Mouse (Mus musculus) retina, postnatal 7 days (tissue): ENCODE results near the gene Grhl1.
A peak's percentile ranks its signal among the peaks of the same experiment; 100 is the strongest.

Experiments
- DNase-seq: peaks from one replicate; pipeline ENCODE4 v3.0.0-alpha.2; 2012; ENCODE audit warnings: low read depth, low spot score

Gene Grhl1

GRCm38 (mm10) chr12:24642370-24642802, 70.3 kb downstream of the Grhl1 start:
- DNase-seq = peak; percentile 14

DNA sequence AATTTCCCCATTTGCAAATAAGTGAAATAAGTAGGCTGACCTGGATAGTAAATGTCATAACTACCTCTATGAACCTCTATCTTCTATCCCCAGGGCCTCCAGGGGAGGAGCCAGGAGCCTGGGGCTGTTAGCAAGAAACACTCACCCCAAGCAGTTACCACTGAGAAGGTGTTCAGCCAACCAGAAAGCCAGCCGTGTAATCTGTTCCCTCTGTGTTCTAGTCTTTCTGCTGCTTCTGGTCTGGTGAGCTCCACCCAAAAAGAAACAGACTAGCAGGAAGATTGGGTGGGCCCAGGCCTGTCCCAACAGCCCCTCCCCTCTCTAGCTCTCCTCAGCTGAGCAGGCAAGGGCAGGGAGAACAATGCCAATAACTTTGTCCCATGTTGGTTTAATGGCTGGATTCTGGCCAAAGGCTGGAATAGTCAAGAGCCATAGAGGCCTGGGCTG, 72.1 kb downstream of the Grhl1 start:
- no peak for DNase-seq

GRCm38 (mm10) chr12:24645901-24646300, 73.8 kb downstream of the Grhl1 start:
- no peak for DNase-seq

- no peak for DNase-seq
Measured at GRCm38 (mm10) chr12:24648094-24648493, 76.0 kb downstream of the Grhl1 start.

GRCm38 (mm10) chr12:24650415-24651062, 78.5 kb downstream of the Grhl1 start:
- no peak for DNase-seq

GRCm38 (mm10) chr12:24651063-24651557, 79.0 kb downstream of the Grhl1 start, which contains the start of gene Klf11:
Gene Klf11 (plus strand): TSS chr12:24651274.
- DNase-seq = peak; percentile 92

- peak; percentile 78 for DNase-seq
Measured at GRCm38 (mm10) chr12:24651642-24652342, 79.7 kb downstream of the Grhl1 start.

DNA sequence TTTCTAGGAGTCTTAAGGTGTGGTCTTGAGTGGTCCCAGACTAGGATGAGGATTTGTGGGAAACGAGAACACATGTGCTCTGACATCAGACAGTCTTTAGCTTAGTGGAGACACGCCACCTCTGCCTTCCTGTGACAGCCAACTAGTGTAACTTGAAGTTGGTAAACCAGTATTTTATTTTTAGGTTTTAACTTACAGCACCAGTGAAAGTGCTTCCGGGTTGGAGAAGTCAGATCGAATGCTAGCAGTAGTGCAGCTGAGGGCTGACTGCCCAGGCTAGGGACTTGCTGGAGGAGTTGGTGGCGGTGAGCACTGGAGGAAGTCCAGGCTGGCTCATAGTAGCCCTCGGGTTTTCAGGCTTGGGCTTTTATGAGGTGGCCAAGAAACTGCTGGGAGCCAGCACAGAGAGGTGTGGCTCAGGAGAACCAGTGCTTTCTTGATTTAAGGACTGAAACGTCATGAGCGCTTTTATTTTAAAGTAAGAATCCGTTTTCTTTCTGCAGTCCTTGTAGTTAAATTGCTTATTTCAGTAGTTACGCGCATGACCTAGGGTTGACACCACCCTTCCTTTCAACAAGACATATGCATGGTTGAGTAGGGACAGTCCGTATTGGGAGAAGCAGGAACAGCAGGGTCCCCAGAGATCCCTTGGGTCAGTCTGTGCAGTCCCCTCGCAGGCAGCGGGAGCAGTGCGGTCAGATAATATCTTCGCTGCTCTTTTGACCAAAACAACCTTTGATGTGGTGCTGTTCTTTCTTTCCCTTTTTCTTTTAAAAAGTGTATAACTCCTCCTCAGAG, 82.2 kb downstream of the Grhl1 start:
- no peak for DNase-seq

- DNase-seq = no peak
Measured at GRCm38 (mm10) chr12:24656436-24656835, 84.4 kb downstream of the Grhl1 start.

- no peak for DNase-seq
Measured at GRCm38 (mm10) chr12:24658998-24659397, 86.9 kb downstream of the Grhl1 start.

GRCm38 (mm10) chr12:24659923-24660322, 87.8 kb downstream of the Grhl1 start:
- DNase-seq = no peak

GRCm38 (mm10) chr12:24661100-24661499, 89.0 kb downstream of the Grhl1 start:
- DNase-seq = no peak

DNA sequence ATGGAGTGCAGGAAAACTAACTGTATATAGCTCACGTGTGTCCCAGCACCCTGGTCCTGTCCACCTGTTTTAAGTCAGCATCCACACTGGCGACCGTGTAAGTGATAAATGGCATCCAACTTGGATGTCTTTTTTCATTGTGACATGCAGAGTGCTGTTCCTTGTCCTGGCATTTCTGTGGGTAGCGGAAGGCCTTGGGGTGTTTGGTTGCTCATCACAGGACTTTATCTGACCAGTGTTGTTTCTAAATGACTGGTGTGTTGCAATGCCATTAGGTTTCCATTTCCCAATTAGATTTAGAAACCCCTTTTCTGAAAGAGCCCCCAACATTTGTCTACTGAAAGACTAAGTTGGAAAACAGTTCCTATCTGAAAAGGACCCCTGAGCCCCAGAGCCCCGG, 90.0 kb downstream of the Grhl1 start:
- DNase-seq = no peak
